Mouse (Mus musculus) layer of hippocampus, adult 8-10 months (tissue): Measurements from ENCODE around the gene Atpaf2. TPM values are rescaled to one million over a fixed set of nuclear protein-coding genes. Genes with fewer than 3 reads are reported as not detected.
"Not testable (repeated sequence)": the region's sequence is repeated elsewhere in the genome, so short reads cannot be mapped to it uniquely, and the experiment has no call there.

Experiments used
- DNase-seq, 2 experiments: peaks; one replicate each; pipeline ENCODE4 v3.0.0; 2022; ENCODE audit warnings: low spot score in 2 of 2
- total RNA-seq, 4 experiments: library from RNA; stranded (reverse); gene quantifications; 2 replicates each; pipeline ENCODE4 v1.2.4; 2022

Gene Atpaf2
- total RNA-seq = 10 to 100 TPM; 25.9 to 28.8 (median 26.8) TPM

- DNase-seq = no peak
Observed at GRCm38 (mm10) chr11:60417717-60418472, at the start of gene Atpaf2. Atpaf2 (minus strand) TSS chr11:60418457.

DNA sequence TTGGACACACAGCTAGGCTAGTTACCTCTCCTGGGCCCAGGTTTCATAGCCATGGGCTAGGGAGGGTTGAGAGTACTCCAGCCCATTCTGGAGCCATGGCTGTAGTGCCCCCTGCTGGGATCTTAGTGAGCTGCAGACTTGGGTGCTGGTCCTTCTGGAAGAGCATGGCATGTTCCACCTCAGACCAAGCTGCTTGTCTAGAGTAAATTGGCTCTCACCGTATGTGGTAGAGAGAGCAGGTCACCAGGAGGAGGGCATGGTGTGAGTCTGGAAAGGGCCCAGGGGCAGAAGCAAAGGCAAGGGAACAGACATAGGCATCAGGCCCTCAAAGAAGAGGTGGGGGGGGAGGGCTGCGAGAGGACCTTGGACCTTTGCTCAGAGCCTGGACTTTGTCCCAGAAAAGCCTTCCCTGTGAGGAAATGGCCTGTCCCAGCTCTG, 47.7 kb upstream of the Atpaf2 start:
- peak in 1 of 2 experiments; percentile 29 for DNase-seq

- no peak for DNase-seq
Observed at GRCm38 (mm10) chr11:60457973-60458372, 39.7 kb upstream of the Atpaf2 start.

DNA sequence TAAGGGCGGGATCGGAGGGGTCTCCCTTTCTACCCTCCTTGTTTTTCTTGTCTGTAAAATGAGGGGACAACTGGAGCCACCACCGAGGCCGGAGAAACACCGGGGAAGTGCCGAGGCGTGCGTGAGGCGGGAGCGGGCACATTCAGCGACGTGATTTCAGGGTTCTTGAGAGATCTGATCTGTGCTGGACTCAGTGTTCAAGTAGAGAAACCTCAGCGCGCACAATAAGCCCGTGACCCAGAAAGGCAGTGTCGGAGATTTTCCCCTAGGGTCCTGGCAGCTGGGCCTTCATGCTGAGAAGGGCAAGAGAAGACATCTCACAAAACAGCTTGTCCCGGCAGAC, 36.5 kb upstream of the Atpaf2 start:
- DNase-seq = no peak

- DNase-seq = peak; percentile 83 to 90
Observed at GRCm38 (mm10) chr11:60454080-60454744, 36.0 kb upstream of the Atpaf2 start, which contains the start of gene Drg2. Drg2 (plus strand) TSS chr11:60454591.

DNA sequence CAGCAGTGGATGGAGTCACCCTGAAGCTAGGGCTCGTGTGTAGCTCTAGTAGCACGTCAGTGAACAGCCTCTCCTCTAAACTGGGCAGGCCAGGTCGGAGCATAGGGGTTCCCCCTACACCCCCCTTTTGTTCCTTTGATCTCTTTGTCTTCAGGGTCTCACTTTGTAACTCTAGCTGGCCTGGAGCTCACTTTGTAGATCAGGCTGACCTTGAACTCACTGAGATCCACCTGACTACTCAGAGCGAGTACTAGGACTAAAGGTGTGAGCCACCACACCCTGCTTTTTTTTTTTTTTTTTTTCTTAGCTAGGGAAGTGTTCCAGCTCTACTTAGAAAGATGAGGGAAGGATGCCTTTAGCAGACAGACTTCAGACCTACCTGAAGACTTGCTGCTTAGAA, 25.8 kb upstream of the Atpaf2 start:
- DNase-seq = no peak

GRCm38 (mm10) chr11:60442896-60443295, 24.6 kb upstream of the Atpaf2 start:
- DNase-seq = no peak

GRCm38 (mm10) chr11:60440176-60440575, 21.9 kb upstream of the Atpaf2 start:
- DNase-seq = no peak

DNA sequence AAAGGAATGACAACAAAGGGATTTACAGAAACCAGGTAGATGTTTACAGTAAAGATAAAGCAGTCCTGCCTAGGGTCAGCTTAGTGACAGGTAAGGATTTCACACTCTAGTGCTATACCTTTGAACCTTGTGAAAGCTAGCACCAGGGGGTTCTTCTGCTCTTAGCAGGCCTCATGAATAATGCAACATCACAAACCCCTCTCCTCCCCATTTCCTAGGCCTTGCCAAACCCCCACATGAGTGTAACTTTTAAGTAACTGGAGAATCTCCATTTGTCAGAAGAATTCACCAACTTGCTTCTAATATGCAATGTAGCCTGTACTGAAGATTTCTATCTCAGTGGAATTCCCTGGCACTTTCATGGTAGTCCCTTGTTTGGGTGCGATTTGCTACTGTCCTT, 21.4 kb upstream of the Atpaf2 start:
- DNase-seq = not testable (repeated sequence)

- no peak for DNase-seq
Observed at GRCm38 (mm10) chr11:60436618-60437017, 18.4 kb upstream of the Atpaf2 start.

DNA sequence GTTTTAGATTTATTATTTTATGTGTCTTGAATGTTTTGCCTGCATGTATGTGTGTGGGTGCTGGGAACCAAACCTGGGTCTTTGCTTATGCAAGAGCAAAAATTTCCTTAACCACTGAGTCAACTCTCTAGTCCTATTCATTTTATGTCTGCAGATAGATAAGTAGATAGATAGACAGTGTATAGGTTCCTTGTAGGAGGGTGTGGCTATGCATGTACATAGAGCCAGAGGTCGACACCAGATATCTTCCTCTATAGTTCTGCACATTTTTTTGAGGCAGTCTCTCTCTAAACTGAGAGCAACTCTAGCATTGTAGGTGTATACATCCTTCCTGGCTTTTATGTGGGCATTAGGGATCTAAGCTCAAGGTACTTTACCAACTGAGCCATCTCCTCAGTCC, 16.9 kb upstream of the Atpaf2 start:
- no peak for DNase-seq

GRCm38 (mm10) chr11:60433501-60433900, 15.2 kb upstream of the Atpaf2 start:
- no peak for DNase-seq

DNA sequence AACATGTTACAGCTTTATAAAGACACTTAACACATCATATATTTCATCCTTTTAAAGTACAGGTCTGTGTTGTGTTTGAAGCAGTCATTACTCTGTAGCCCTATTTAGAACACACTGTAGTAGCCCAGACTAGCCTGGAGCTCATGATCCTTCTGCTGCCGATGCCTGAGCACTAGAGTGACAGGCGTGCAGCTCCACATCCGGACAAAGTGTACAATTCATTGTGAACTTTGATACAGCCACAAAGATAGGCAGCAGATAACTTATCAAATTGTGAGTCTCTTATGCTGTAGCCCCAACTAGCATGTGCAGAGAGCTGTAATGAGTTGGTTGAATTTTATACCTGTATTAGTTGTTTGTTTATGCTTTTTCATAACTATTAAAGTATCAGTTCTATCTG, 9.4 kb upstream of the Atpaf2 start:
- DNase-seq = no peak

DNA sequence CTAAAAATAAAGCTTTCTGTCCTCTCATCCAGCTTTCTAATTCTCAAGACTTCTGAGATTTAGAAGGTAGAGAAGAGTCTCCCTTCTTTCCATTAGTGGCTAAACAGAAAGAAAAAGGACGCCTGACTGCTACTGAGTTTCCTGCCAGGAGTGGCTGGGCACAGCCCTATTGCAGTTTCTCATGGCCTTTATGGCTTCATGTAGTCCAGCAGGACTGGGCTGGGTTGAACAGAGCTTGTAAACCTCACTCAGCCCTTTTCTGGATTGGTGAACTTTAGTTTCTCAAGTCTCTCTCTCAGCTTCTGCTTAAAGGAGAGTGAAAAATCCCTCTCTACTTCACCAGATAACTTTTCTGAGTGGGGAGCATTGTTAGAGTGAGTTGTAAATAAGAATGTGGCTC, 8.2 kb upstream of the Atpaf2 start:
- DNase-seq = no peak

- no peak for DNase-seq
Observed at GRCm38 (mm10) chr11:60423006-60423405, 4.7 kb upstream of the Atpaf2 start.

GRCm38 (mm10) chr11:60422046-60422668, 3.9 kb upstream of the Atpaf2 start:
- no peak for DNase-seq

GRCm38 (mm10) chr11:60418473-60418803, 181 bp upstream of the Atpaf2 start:
- DNase-seq = no peak

DNA sequence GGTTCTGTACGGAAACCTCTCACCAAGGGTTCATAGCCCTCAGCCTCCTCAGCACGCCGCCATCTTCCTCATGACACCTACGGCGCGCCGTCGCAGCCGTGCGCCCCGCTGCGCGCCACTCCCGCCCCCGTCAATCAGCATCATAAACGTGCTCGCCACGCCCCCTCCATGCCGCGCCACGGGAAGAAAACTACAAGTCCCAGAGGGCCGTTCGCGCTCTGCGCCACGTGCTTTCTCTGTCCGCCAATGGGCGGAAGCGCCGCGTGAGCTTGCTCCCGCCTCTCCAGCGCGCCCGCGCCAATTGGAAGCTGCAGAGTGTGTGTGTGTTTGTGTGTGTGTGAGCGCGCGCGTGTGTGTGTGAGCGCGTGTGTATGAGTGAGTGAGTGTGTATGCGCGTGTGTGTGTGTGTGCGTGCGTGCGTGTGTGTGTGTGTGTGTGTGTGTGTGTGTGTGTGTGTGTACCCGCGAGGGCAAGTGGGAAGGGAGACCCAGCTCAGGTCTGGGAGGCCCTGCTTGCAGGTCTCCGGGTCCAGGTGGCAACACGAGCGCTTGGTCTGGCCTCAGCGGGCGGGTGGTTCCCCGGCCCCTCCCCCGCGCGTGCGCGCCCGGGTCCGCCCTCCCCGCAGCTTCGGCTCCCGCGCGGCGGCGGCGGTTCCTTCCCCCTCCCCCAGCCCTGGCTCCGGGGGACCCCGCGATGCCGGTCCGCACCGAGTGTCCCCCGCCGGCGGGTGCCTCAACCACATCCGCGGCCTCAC, 1.1 kb downstream of the Atpaf2 start, which contains the start of gene Gid4:
TSS of gene Gid4 (plus strand) at position 183 of the 754 bp plus-strand sequence.
- peak; percentile 98 to 99 for DNase-seq

DNA sequence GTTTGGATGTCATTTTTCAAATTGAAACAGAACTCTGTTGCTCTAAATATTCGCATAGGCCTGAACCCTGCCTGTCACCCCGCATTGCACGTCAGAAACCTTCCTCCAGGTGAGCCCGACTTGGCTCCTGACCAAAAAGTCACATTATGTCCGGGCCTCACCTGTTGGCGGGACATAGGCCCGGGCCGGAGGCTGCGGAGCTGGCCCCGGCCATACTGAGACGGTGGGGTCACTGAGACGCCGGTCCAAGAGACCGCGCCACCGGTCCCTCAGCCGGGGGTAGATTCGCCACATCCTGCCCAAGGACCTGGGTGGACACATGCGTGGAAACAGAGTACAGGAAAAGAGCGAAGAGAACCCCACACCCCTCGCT, 1.7 kb downstream of the Atpaf2 start:
- no peak for DNase-seq

- DNase-seq = no peak
Observed at GRCm38 (mm10) chr11:60412921-60413320, 5.3 kb downstream of the Atpaf2 start.

- DNase-seq = peak in 1 of 2 experiments; percentile 69
Observed at GRCm38 (mm10) chr11:60412173-60412572, 6.1 kb downstream of the Atpaf2 start.

- no peak for DNase-seq
Observed at GRCm38 (mm10) chr11:60406606-60407005, 11.7 kb downstream of the Atpaf2 start.
